Mouse (Mus musculus) bone marrow macrophage, adult 2 months (primary cell): Measurements from ENCODE around the gene Prkca. TPM values are rescaled to one million over a fixed set of nuclear protein-coding genes. Genes with fewer than 3 reads are reported as not detected.

Experiments used
- H3K27ac ChIP-seq: 2 replicates; pipeline ENCODE4 v1.5.1; 2012; ENCODE audit warnings: low read depth, low read length; ENCODE audit not compliant: insufficient read depth
- H3K4me1 ChIP-seq: 2 replicates; pipeline ENCODE4 v1.6.1; 2012; ENCODE audit warnings: low read length; ENCODE audit not compliant: control insufficient read depth, insufficient read depth
- H3K4me3 ChIP-seq: 2 replicates; pipeline ENCODE4 v1.5.1; 2012; ENCODE audit warnings: mild to moderate bottlenecking, low read length, moderate library complexity; ENCODE audit not compliant: insufficient read depth
- CTCF ChIP-seq: IDR thresholded peaks from 2 replicates; pipeline ENCODE4 v1.5.1; 2012; ENCODE audit warnings: low read depth, mild to moderate bottlenecking, low read length, moderate library complexity
- POLR2A ChIP-seq: IDR thresholded peaks from 2 replicates; pipeline ENCODE4 v1.6.1; 2012; ENCODE audit warnings: mild to moderate bottlenecking, low read depth, low read length, borderline replicate concordance
- polyA plus RNA-seq: library from polyadenylated mRNA; stranded (reverse); fragments of >200 nt; gene quantifications from 2 replicates; pipeline ENCODE4 v1.2.4, GENCODE M21; 2012; ENCODE audit not compliant: missing spikeins, insufficient read depth, insufficient read length

Prkca gene
- polyA plus RNA-seq, 1 experiment, result 1.0 TPM

DNA sequence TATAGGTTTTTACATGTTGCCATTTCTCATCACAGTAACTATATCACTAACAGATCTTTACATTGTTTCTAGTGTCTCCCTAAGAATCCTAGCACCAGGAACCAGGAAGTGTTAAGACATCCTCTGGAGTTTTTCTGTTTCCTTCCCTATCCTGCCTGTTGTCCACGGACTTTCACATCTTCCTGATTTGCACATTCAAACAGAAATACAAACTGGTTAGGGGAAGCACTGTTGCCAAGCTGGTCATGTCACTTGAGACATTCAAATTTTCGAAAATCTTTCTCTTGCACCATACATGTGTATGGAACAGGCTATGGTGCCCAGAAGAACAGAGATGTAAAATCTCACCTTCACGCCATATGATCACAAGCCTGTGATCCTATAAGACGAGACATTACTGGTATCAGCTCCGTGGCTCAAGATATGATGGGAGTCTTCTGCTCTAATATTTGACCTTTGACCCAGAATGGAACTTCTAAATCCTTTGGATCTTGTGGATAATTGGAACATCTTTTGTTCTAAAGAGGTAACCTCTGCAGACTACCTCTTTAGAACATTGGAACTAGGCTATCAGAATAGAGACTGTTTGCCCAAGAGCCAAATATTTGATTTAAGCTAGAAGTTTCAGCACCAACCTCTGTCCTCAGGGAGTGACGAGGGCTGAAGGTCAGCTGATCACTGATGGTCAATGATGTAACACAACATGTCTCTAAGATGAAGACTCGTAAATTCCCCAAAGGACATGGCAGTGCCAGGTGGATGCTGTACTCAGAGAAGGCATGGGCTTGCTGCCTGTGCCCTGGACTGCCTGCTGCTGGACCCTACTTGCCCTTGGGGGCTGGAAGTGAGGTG lies 91.6 kb downstream of the Prkca start:
- H3K27ac ChIP-seq, result no peak overlapping the region
- no peak overlapping the region for H3K4me3 ChIP-seq
- H3K4me1 ChIP-seq, result peaks cover 5% of the 10 kb centered on the region
- no peak for TF ChIP-seq CTCF
- no peak for TF ChIP-seq POLR2A

DNA sequence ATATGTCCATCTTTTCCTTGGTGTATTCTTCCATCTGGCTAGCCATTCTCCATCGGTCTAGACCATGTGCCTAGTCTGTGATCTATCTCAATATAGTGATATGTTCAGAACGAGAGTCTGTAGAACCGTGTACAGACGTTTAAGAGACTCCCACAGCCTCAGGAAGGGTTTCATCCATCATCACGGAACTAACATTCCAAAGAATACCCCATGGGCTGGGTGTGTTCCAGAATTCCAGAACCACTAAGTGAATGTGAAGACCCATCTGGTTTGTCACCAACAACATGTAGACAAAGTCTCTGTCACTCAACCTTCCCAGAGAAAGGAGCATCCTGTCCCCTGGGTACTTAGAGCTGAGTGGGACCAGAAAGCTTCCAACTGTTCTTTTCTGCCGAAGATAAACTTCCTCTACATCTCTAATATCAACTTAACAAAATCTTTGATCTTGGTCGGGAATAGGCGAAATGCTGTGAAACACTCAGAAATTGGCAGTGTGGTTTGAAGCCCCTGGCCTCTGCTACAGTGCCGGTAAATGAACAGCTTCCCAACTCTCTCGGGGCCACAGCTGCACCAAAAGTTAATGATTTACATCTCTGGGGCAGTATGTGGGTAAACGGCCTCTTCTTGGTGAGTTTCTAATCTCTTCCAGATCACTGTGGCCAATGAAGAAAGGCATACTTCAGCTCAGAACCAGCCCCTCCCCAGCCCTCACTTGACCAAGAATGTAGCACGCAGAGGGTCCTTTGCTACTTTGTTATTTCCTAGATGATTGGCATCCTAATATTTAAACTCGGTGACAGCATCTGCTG lies 92.7 kb downstream of the Prkca start:
- Histone ChIP-seq H3K4me1 (peaks cover 5% of the 10 kb centered on the region), H3K4me3 (no peak overlapping the region), H3K27ac (no peak overlapping the region)
- TF ChIP-seq CTCF (no peak), POLR2A (no peak)

DNA sequence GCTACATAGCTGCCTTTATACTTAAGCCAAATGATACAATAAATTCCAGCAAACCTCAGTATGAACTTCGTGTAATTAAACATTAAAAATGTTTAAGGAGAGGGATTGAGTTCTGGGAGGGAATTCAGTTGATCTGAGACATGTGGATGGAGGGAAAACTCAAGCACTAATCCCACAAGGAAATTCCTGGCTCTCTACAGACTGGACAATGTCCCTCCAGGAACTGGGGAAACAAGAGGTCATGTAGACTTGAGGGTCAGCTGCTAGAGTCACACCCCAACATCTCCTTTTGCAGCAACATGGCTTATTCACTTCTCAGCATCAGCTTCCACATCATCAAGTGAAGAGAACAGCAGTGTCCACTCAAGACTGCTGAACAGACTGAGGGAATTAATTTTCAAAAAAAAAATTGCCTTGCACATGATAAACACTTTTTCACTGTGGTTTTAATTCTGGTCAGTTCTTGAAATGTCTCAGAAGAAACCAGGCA lies 93.5 kb downstream of the Prkca start:
- no peak overlapping the region for H3K4me3 ChIP-seq

DNA sequence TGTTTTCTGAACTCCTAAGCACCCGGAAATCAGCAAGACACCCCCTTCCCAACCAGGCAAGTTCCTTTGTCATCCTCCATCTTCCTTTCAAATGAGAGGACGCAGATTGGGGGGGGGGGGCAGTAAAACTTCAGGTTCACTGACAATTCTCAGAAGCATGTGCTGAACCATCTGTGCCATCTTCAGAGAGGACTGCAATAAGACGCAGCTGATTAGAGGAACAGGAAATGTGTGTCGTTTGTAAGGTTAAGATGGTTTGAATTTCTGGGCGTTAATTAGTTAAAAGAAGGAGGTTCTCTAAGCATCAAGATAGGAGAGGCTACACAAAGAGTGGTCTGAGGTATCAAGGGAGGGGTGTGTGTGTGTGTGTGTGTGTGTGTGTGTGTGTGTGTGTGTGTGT lies 94.2 kb downstream of the Prkca start:
- no peak for TF ChIP-seq CTCF
- TF ChIP-seq POLR2A, result no peak
- Histone ChIP-seq H3K4me1 (peaks cover 5% of the 10 kb centered on the region), H3K27ac (no peak overlapping the region), H3K4me3 (no peak overlapping the region)

More for the DNA sequence above, 93.5 kb downstream of the Prkca start:
- TF ChIP-seq POLR2A (no peak), CTCF (no peak)
- no peak overlapping the region for H3K27ac ChIP-seq
- peaks cover 5% of the 10 kb centered on the region for H3K4me1 ChIP-seq

DNA sequence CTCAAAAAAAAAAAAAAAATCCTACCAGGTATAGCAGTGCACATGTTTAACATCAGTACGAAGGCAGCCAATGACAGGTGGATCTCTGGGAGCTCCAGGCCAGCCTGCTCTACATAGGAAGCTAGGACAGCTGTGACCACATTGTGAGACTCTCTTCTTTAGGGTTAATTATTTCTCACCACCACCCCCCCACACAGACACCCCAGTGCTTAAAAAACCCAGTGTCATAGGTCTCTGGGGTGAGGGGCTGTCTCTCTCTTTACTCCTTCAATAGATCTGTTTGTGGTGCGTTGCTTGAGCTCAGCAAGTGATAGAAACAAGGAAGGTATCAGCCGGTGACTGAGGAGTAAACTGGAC lies 94.7 kb downstream of the Prkca start:
- Histone ChIP-seq H3K4me1 (peaks cover 5% of the 10 kb centered on the region), H3K27ac (no peak overlapping the region), H3K4me3 (no peak overlapping the region)
- no peak for TF ChIP-seq POLR2A

DNA sequence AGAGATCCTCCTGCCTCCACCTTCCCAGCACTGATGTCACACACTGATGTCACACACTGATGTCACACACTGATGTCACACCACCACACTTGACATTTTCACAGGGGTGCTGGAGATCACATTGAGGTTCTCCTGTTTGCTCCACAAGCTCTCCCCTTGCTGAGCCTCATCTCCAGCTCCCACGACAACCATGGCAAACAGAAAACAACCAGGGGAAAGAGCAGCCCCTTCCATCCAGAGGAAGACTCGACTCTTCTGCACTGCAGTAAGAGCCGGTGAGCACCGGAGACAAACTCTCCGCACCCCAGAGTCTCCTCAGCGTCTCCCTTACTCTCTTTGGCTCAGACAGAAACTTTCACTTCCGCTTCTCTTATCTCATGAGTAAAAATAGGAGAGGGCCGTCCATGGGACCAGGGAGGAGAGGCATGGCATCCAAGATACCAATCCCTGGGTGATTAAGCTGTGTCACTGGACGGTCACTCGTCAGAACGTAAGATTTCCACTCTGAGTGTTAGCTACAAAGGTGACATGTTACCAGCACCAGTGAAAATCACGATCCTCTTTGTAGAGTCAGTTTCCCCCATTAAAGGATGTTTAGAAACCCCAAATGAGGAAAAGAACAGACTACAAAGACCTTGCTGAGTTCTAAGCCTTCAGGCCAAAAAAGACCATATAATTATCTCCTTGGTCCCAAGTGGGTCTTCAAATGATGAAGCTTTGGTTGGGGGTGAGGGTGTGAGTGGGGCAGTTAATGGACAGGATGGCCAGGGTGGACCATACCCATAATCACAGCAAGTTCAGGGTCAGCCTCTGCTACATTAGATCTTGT lies 95.3 kb downstream of the Prkca start:
- Histone ChIP-seq H3K4me3 (no peak overlapping the region), H3K27ac (no peak overlapping the region), H3K4me1 (peaks cover 5% of the 10 kb centered on the region)
- TF ChIP-seq POLR2A (no peak), CTCF (no peak)

DNA sequence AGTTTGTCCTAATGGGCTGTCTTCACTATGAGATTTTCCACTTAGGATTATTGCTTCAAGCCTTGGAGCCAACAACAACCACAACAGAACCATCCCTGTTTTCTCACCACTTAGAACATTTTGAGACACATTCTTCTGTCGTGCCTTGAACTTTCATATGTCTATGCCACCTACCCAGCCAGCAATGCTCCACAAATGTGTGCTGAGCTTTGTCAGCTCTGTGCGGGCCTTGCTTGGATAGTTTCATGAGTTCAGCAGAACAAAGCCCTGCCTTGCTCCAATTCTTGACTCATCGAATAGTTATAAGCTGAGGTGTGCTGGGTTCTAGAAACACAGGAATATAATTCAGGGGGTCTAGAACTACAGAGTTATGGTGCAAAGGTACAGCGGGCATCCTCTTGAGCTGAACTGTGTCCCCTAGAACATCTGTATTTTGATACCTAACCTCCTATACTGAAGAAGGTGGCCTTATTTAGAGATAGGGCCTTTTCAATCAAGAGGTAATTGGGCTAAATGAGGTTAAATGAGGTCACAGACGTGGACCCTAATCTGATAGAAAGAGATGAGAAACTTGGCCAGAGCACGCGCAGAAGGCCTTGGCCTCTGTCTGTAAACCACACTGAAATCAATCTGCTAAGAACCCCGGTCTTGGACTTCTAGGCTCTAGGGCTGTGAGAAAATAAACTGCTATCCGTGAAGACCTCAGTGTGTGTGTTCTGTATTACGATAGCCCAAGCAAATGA lies 96.4 kb downstream of the Prkca start:
- TF ChIP-seq POLR2A (no peak), CTCF (no peak)
- Histone ChIP-seq H3K27ac (no peak overlapping the region), H3K4me1 (peaks cover 5% of the 10 kb centered on the region), H3K4me3 (no peak overlapping the region)

DNA sequence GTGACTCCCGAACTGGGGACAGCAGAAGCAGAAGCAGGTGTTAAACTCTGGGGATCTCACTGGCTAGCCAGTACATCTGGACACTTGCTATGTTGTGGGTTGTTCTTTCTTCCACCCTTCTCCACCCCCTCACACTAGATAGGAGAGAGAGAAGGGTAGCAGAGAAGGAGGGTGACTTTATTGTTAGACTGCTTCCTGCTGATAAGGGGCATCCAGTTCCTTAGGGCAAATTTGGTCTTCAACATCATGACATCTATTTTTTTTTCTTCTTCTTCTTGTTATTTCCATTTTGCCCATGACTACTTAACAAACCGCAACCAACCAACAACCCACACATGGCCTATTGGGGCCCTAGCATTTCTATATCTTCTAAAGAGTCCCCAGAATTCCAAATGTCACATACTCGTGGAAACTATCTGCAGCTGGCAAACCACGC lies 97.4 kb downstream of the Prkca start:
- TF ChIP-seq CTCF (no peak), POLR2A (no peak)
- no peak overlapping the region for H3K4me3 ChIP-seq
- peaks cover 3% of the 10 kb centered on the region for H3K4me1 ChIP-seq
- no peak overlapping the region for H3K27ac ChIP-seq

DNA sequence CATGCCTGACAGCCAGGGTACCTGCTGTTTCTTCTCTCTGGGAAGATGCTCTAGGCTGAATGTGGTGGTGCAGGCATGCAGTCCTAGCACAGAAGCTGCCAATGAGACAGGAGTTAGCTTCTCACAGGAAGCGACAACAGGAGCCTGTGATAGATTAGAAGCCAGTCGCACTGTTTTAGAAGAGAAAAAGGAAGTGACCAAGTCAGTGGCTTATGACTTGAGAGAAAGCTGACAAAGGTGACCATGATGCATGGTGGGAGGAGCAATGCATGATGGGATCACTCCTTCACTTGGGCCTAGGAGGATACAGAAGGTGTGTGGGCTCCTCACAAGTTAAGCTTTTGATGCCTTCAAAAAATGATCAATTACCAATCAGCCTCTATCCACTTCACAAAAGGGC lies 99.5 kb downstream of the Prkca start:
- TF ChIP-seq CTCF (no peak), POLR2A (no peak)
- H3K4me3 ChIP-seq, result no peak overlapping the region
- H3K4me1 ChIP-seq, result peaks cover 3% of the 10 kb centered on the region
- no peak overlapping the region for H3K27ac ChIP-seq
